Mouse (Mus musculus): ENCODE measurements around the gene Hoxa9.

DNA sequence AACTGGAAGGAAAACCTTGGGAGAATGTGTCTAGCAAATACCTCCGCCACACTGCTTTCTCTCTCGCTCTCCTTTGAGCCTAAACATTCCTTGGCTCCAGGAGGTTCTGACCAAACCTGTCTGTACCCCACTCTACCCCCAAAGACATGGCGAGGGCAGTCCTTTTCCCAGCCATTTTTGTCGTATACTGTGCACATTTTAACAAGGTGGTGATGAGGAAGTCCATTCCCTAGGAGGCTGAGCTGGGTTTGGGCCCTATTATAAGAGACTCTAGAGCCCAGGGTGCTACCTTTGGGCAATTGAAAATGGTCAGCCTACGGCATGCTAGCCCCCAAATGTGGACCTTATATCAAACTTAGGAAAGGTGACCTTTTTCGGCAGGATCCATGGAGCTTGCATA, 5.0 kb upstream of the Hoxa9 start:
- no peak for TF ChIP-seq EP300 (IDR thresholded peaks at IDR 0.05; ENCODE audit: low read depth)
- no peak for TF ChIP-seq CTCF (IDR thresholded peaks at IDR 0.05; ENCODE audit: low read depth)

Data from heart, postnatal 0 days (tissue).